Mouse (Mus musculus) retina, embryonic 14.5 days (tissue): ENCODE measurements around the gene Rex2.
"Not testable (repeated sequence)": the region's sequence is repeated elsewhere in the genome, so short reads cannot be mapped to it uniquely, and the experiment has no call there.

Source experiments
- DNase-seq: peaks from one replicate; pipeline ENCODE4 v3.0.0-alpha.2; 2015; ENCODE audit warnings: low spot score

The Rex2 gene

GRCm38 (mm10) chr4:147021550-147021949 lies at the start of gene Rex2:
TSS of gene Rex2 (plus strand) at chr4:147021850.
- not testable (repeated sequence) for DNase-seq

- not testable (repeated sequence) for DNase-seq
These were observed 45.1 kb upstream of the Rex2 start for GRCm38 (mm10) chr4:146976581-146976980.

GRCm38 (mm10) chr4:147018400-147018799 lies 3.2 kb upstream of the Rex2 start:
- DNase-seq: not testable (repeated sequence)

DNA sequence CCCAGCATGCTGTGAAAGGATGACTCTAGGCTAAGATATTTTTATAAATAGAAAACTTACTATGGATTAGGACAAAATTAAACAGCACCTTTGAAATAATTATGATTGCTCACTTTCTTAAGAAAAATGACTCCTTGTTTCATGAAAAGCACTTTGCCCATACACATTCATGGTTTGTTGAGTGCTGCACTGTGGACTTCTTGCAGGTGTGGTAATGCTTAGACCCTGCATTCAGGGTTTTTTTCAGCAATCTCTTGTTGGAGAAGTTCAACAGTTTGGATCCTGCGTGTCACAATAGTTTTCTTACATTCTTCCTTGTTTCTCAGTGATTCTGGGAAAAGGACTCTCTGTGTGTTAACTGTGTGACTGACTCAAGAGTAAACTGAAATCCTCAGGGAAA lies 4.7 kb downstream of the Rex2 start:
- DNase-seq: not testable (repeated sequence)

- DNase-seq: not testable (repeated sequence)
These were observed 9.8 kb downstream of the Rex2 start for GRCm38 (mm10) chr4:147031308-147032036.

DNA sequence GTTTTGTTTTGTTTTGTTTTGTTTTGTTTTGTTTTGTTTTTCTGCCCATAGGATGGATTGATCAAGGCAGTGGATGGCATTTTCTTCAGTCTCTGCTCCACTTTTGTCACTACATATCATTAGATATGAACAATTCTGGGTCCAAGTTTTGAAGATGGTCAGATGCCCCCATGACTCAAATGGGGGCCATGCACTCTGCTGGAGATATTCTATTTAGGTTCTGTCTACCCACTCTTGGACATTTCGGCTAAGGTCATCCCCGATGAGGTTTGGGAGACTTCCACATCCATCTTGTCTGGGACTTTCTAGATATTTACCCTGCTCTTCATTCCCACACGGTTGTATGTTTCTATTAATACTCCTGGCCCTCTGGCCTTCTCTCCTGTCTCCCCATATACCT lies 42.1 kb downstream of the Rex2 start:
- not testable (repeated sequence) for DNase-seq

DNA sequence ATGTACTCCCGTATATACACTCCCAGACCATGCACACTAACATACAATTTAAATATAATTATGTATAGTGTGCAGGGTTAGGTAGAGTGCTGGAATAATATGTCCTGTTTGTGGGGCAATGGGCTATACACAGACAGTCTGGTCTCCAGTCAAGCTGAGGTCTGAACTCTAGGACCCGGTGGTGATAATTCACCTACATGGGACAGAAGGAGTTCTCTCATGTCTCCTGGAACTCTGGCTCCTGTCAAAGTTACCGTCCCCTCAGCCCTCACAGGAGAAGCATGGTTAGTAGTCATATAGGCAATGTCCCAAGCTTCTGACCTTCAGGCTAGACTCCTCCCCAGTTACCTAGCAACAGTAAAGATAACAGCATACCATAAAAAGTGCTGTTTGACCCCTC lies 44.2 kb downstream of the Rex2 start:
- not testable (repeated sequence) for DNase-seq

- DNase-seq: not testable (repeated sequence)
These were observed 44.7 kb downstream of the Rex2 start for GRCm38 (mm10) chr4:147066380-147066779.

GRCm38 (mm10) chr4:147095641-147096040 lies 74.0 kb downstream of the Rex2 start:
- not testable (repeated sequence) for DNase-seq

- peak; percentile 28 for DNase-seq
These were observed 80.3 kb downstream of the Rex2 start for GRCm38 (mm10) chr4:147101666-147102626.

- not testable (repeated sequence) for DNase-seq
These were observed 82.2 kb downstream of the Rex2 start for GRCm38 (mm10) chr4:147103814-147104213.
